Mouse (Mus musculus): ENCODE measurements around the gene Myrfl. TPM values are rescaled to one million over a fixed set of nuclear protein-coding genes. Genes with fewer than 3 reads are reported as not detected.

Myrfl gene
- polyA plus RNA-seq, 1 experiment from 2014 or later = 0.19 TPM

GRCm38 (mm10) chr10:116908901-116909642 is 12.4 kb upstream of the Myrfl start:
- H3K4me3 ChIP-seq = no peak overlapping the region
- H3K4me1 ChIP-seq (replicated peaks) = no peaks in the 10 kb centered on the region
- no peaks in the 10 kb centered on the region for H3K27me3 ChIP-seq
- H3K4me2 ChIP-seq = no peak overlapping the region
- ATAC-seq (replicated peaks; ENCODE audit: insufficient number of reproducible peaks, insufficient read depth, low FRiP score, low read depth) = no peak; the same call in 1 of the 2 replicates
- no peaks in the 10 kb centered on the region for H3K9me3 ChIP-seq (replicated peaks)
- H3K27ac ChIP-seq = peak overlapping the region; percentile 18; the same call in 1 of the 2 replicates
- H3K36me3 ChIP-seq = peaks cover 73% of the 10 kb centered on the region
- no peak overlapping the region for H3K9ac ChIP-seq
- 44% methylated on average over 15 of the region's 15 CpGs for WGBS

- Histone ChIP-seq H3K27me3 (no peaks in the 10 kb centered on the region), H3K36me3 (peaks cover 63% of the 10 kb centered on the region), H3K4me2 (no peak overlapping the region), H3K9me3 (replicated peaks) (no peaks in the 10 kb centered on the region), H3K4me1 (replicated peaks) (no peaks in the 10 kb centered on the region), H3K27ac (no peak overlapping the region), H3K9ac (no peak overlapping the region), H3K4me3 (no peak overlapping the region)
- WGBS = 87% methylated on average over 9 of the region's 9 CpGs
- ATAC-seq (replicated peaks; ENCODE audit: insufficient number of reproducible peaks, insufficient read depth, low FRiP score, low read depth) = no peak
These were observed 10.1 kb upstream of the Myrfl start for GRCm38 (mm10) chr10:116906794-116907193.

- 83% methylated on average over 10 of the region's 10 CpGs for WGBS
- ATAC-seq (replicated peaks; ENCODE audit: insufficient number of reproducible peaks, insufficient read depth, low FRiP score, low read depth) = no peak
These were observed 7.8 kb upstream of the Myrfl start for GRCm38 (mm10) chr10:116904503-116904908.

GRCm38 (mm10) chr10:116895108-116895833 is 1.4 kb downstream of the Myrfl start:
- Histone ChIP-seq H3K27me3 (no peaks in the 10 kb centered on the region), H3K36me3 (no peaks in the 10 kb centered on the region), H3K4me1 (replicated peaks) (no peaks in the 10 kb centered on the region), H3K9me3 (replicated peaks) (no peaks in the 10 kb centered on the region), H3K4me2 (no peak overlapping the region), H3K9ac (no peak overlapping the region), H3K4me3 (no peak overlapping the region), H3K27ac (no peak overlapping the region)
- WGBS = 84% methylated on average over 12 of the region's 12 CpGs
- ATAC-seq (replicated peaks; ENCODE audit: insufficient number of reproducible peaks, insufficient read depth, low FRiP score, low read depth) = no peak

More at GRCm38 (mm10) chr10:116904503-116904908, 7.8 kb upstream of the Myrfl start:
- Histone ChIP-seq H3K4me1 (replicated peaks) (no peaks in the 10 kb centered on the region), H3K36me3 (peaks cover 44% of the 10 kb centered on the region), H3K27ac (no peak overlapping the region), H3K4me3 (no peak overlapping the region), H3K9ac (no peak overlapping the region), H3K27me3 (no peaks in the 10 kb centered on the region), H3K4me2 (no peak overlapping the region), H3K9me3 (replicated peaks) (no peaks in the 10 kb centered on the region)

- WGBS = 81% methylated on average over 6 of the region's 6 CpGs
- no peak overlapping the region for H3K27ac ChIP-seq
- no peak for ATAC-seq (replicated peaks; ENCODE audit: insufficient number of reproducible peaks, insufficient read depth, low FRiP score, low read depth)
- H3K9ac ChIP-seq = no peak overlapping the region
- H3K9me3 ChIP-seq (replicated peaks) = no peaks in the 10 kb centered on the region
- no peaks in the 10 kb centered on the region for H3K27me3 ChIP-seq
- no peak overlapping the region for H3K4me2 ChIP-seq
- H3K4me1 ChIP-seq (replicated peaks) = no peaks in the 10 kb centered on the region
- H3K4me3 ChIP-seq = no peak overlapping the region
- no peaks in the 10 kb centered on the region for H3K36me3 ChIP-seq
These were observed 2.2 kb downstream of the Myrfl start for GRCm38 (mm10) chr10:116894540-116894939.

- H3K4me2 ChIP-seq = no peak overlapping the region
- no peaks in the 10 kb centered on the region for H3K27me3 ChIP-seq
- H3K36me3 ChIP-seq = no peaks in the 10 kb centered on the region
- WGBS = 15% methylated on average over 3 of the region's 3 CpGs
- H3K9me3 ChIP-seq (replicated peaks) = no peaks in the 10 kb centered on the region
- no peak overlapping the region for H3K27ac ChIP-seq
- no peak overlapping the region for H3K4me3 ChIP-seq
- ATAC-seq (replicated peaks; ENCODE audit: insufficient number of reproducible peaks, insufficient read depth, low FRiP score, low read depth) = no peak
- no peaks in the 10 kb centered on the region for H3K4me1 ChIP-seq (replicated peaks)
- no peak overlapping the region for H3K9ac ChIP-seq
These were observed 3.0 kb downstream of the Myrfl start for GRCm38 (mm10) chr10:116893753-116894152.

- Histone ChIP-seq H3K27ac (no peak overlapping the region), H3K4me3 (no peak overlapping the region), H3K9me3 (replicated peaks) (no peaks in the 10 kb centered on the region), H3K4me1 (replicated peaks) (no peaks in the 10 kb centered on the region), H3K9ac (no peak overlapping the region), H3K36me3 (no peaks in the 10 kb centered on the region), H3K4me2 (no peak overlapping the region), H3K27me3 (no peaks in the 10 kb centered on the region)
- ATAC-seq (replicated peaks; ENCODE audit: insufficient number of reproducible peaks, insufficient read depth, low FRiP score, low read depth) = no peak
- 54% methylated on average over 5 of the region's 5 CpGs for WGBS
These were observed 6.1 kb downstream of the Myrfl start for GRCm38 (mm10) chr10:116890587-116890986.

- 61% methylated on average over 3 of the region's 3 CpGs for WGBS
- no peak for ATAC-seq (replicated peaks; ENCODE audit: insufficient number of reproducible peaks, insufficient read depth, low FRiP score, low read depth)
- H3K27ac ChIP-seq = no peak overlapping the region
- no peak overlapping the region for H3K9ac ChIP-seq
- H3K36me3 ChIP-seq = no peaks in the 10 kb centered on the region
- no peak overlapping the region for H3K4me3 ChIP-seq
- H3K4me2 ChIP-seq = no peak overlapping the region
- H3K27me3 ChIP-seq = no peaks in the 10 kb centered on the region
- H3K9me3 ChIP-seq (replicated peaks) = no peaks in the 10 kb centered on the region
- H3K4me1 ChIP-seq (replicated peaks) = no peaks in the 10 kb centered on the region
These were observed 12.2 kb downstream of the Myrfl start for GRCm38 (mm10) chr10:116884552-116884951.

- Histone ChIP-seq H3K4me2 (no peak overlapping the region), H3K27me3 (no peaks in the 10 kb centered on the region), H3K27ac (no peak overlapping the region), H3K36me3 (no peaks in the 10 kb centered on the region), H3K4me3 (no peak overlapping the region), H3K9ac (no peak overlapping the region), H3K4me1 (replicated peaks) (no peaks in the 10 kb centered on the region), H3K9me3 (replicated peaks) (no peaks in the 10 kb centered on the region)
- WGBS = 57% methylated on average over 5 of the region's 5 CpGs
- ATAC-seq (replicated peaks; ENCODE audit: insufficient number of reproducible peaks, insufficient read depth, low FRiP score, low read depth) = no peak
These were observed 13.2 kb downstream of the Myrfl start for GRCm38 (mm10) chr10:116883531-116883930.

GRCm38 (mm10) chr10:116877436-116877835 is 19.3 kb downstream of the Myrfl start:
- no peaks in the 10 kb centered on the region for H3K9me3 ChIP-seq (replicated peaks)
- H3K4me2 ChIP-seq = no peak overlapping the region
- 83% methylated on average over 4 of the region's 4 CpGs for WGBS
- H3K9ac ChIP-seq = no peak overlapping the region
- H3K4me1 ChIP-seq (replicated peaks) = no peaks in the 10 kb centered on the region
- no peak overlapping the region for H3K27ac ChIP-seq
- no peak for ATAC-seq (replicated peaks; ENCODE audit: insufficient number of reproducible peaks, insufficient read depth, low FRiP score, low read depth)
- no peak overlapping the region for H3K4me3 ChIP-seq
- H3K36me3 ChIP-seq = no peaks in the 10 kb centered on the region
- H3K27me3 ChIP-seq = no peaks in the 10 kb centered on the region

GRCm38 (mm10) chr10:116874490-116874889 is 22.2 kb downstream of the Myrfl start:
- 73% methylated on average over 9 of the region's 9 CpGs for WGBS
- no peaks in the 10 kb centered on the region for H3K36me3 ChIP-seq
- H3K27me3 ChIP-seq = no peaks in the 10 kb centered on the region
- no peak overlapping the region for H3K27ac ChIP-seq
- H3K4me3 ChIP-seq = no peak overlapping the region
- no peaks in the 10 kb centered on the region for H3K4me1 ChIP-seq (replicated peaks)
- ATAC-seq (replicated peaks; ENCODE audit: insufficient number of reproducible peaks, insufficient read depth, low FRiP score, low read depth) = no peak
- H3K9ac ChIP-seq = no peak overlapping the region
- no peaks in the 10 kb centered on the region for H3K9me3 ChIP-seq (replicated peaks)
- H3K4me2 ChIP-seq = no peak overlapping the region

Measured in heart, embryonic 15.5 days (tissue).